Mouse (Mus musculus): Measurements from ENCODE around the gene Samd13. TPM values are rescaled to one million over a fixed set of nuclear protein-coding genes. Genes with fewer than 3 reads are reported as not detected.

Samd13 gene
- polyA plus RNA-seq, 1 experiment, result 0.23 TPM

DNA sequence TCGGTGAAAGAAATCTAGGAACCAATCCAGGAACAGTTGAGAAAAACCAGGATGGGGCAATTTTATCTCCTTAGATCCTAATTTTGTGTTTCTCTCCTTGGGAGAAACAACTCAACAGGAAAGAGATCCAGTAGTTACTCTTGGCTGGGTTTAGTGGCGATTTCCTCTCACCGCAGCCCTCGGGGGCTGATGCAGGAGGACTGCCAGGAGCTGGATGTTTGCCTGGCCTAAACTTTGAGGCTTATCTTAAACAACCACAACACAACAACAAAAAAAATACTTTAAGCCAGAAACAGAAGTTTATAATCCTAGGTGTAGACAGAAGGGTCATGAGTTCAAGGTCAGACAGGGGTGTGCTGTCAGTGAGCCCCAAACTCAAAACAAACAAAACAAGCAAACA, 73.6 kb downstream of the Samd13 start:
- DNase-seq (ENCODE audit: low spot score), result no peak

DNA sequence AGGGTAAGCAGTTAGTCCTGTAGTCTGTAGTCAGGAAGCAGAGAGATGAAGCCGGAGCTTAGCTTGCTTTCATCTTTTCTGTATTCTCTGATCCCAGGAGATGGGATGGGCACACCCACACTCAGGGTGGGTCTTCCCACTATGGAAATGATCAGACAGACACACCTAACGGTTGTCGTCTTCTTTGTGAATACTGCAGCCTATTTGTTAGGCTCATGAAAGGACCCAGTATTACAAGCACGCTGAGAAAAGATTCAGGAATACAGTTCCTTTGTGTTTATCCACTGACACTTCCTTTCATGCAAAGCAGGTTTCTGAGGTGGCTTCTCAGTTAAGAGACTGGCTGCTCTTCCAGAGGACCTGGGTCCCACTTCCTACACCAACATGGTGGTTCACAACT, 74.1 kb downstream of the Samd13 start:
- no peak for DNase-seq (ENCODE audit: low spot score)

DNA sequence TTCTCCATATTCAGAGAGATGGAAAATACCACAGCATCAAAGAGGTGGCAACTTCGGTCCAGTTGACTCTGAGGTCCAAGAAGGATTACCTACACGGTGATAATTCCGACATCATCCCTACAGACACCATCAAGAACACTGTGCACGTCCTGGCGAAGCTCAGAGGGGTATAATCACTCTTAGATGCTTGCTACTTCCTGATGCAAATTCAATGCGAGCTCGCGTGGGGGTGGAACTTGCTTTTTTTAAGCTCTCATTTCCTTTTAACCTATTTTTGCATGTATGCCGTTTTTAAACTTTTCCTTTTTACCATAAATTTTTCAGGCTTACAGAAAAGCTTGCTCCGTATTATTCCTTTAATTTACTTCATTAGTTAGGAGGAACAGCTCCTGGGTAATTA, 75.1 kb downstream of the Samd13 start:
- DNase-seq (ENCODE audit: low spot score), result no peak

DNA sequence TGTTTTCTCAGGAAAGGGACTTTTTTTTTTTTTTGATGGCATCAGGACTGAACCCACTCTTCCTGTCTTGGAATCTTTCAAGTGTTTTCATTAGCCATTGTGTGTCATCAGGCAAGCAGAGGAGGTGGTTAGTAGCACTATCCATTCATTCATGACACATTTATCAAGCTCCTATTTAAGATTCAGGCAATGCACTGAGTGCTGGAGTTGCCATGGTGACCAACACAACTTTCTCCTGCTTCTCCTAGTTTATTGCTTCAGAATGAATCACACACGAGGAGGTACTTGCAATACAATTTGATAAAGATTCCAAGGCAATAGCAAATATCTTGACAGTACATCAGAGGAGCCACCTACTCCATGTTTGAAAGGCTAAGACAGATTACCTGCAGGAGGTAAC, 78.0 kb downstream of the Samd13 start:
- no peak for DNase-seq (ENCODE audit: low spot score)

DNA sequence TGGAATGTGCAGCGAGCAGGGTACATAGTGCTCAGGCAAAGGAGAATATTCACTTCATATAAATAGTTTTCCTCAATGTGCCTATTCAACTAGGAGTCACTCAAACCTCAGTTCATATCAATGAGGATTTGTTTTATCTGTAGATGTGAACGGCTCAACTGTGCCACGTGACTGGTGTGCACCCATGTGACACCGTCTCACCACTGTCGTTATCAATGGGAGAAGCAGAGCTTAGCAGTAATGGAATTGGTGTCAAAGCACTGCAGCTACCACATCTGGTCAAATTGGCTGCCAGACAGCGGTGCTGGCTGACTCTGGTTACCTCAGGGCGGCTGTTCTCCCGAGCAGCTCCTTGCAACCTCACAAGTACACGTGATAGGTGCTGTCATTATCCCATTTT, 80.7 kb downstream of the Samd13 start:
- no peak for DNase-seq (ENCODE audit: low spot score)

DNA sequence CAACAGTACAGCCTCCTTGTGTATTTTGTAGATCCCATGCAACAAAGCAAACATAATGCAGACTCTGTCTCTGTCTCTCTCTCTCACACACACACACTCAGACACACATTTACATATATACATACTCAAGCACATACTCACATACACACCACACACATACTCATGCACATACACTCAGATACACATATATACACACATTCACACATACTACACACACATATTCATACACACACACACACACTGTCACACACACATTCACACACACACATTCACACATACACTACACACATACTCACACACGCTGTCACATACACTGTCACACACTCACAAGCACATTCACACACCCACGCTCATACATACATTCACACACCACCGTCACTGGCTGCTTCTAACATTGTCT, 82.9 kb downstream of the Samd13 start:
- DNase-seq (ENCODE audit: low spot score), result no peak

DNA sequence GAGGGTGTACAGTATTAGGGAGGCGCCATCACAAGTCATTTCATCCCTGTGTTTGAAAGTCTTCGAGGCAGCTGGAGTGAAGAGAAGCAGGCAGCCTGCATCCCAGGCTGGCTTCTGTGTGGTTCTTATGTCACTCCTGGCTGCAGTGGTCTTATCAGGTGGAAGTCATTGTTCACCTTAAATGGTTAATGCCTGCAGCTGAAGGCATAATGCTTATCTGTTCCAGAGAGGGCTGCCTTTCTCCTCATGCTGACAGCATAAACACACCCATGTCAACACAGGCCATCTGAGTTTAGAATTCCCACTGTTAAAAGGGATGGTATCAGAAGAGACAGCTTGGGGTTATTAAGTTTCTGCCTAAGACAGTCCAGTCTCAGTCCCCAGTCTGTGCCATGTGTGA, 84.2 kb downstream of the Samd13 start:
- DNase-seq (ENCODE audit: low spot score), result no peak

DNA sequence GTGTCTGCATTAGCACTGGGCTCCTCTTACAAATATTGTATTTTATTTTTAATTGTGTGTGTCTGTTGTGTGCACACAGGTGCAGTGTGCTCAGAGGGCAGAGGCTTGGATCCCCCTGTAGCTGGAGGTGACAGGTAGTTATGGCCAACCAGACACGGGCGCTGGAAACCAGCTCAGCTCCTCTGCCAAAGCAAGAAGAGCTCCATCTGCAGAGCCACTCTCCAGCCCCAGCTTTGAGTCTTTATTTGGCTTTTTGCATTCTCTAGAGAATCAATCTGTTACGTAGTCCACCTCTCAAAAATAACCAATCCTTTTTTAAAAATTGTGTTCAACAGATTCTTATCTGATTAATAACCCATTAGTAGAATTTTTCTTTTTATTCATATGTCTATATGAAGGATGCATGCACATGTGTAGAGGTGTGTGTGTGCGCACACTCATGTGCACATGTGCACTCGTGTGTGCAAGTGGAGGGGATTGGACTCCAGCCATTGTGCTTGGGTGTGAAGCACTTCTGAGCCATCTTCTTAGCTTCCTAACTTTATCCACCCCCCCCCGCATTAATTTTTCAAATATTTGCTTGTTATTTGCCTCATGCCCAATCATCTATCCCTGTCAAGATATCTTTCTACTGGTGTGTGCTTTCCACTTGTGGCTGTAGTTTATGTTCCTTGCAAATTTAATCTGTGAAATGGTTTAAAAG, 86.0 kb downstream of the Samd13 start:
- no peak for DNase-seq (ENCODE audit: low spot score)

DNA sequence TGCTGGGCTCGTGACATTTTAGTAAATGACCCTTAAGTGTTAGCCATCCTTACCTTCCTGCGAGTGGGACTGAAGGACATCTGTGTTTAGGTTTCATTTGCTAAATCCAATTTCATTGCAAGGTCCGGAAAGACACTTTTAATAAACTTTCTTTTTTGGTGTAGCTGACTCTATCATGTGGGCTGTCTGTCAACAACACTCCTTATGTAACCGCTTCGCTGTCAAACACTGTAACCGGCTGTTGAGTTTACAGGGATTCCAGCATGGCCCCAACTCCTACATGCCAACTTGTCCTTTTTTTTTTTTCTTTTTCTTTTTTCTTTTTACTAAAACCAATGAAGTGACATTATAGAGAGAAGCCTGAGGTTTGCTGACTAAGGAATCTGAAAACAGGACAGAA, 87.0 kb downstream of the Samd13 start:
- DNase-seq (ENCODE audit: low spot score), result no peak

DNA sequence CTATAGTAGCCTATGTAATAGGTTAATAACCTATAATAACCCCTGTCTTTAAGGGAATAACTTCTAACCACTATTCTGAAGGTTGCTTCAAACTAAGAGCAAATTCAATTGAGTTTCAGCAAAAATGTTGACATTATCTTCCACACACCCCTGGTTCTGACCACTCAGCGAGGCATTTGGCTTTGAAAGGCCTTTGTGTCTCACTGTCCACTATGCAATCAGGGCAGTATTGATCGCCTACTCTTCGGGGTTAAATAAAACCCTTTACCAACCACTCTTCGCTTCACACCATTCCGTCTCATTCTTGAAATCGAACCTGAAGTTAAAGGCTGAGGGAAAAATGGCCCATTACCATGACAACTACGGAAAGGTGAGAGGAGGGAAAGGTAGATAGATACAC, 88.5 kb downstream of the Samd13 start:
- DNase-seq (ENCODE audit: low spot score), result no peak

DNA sequence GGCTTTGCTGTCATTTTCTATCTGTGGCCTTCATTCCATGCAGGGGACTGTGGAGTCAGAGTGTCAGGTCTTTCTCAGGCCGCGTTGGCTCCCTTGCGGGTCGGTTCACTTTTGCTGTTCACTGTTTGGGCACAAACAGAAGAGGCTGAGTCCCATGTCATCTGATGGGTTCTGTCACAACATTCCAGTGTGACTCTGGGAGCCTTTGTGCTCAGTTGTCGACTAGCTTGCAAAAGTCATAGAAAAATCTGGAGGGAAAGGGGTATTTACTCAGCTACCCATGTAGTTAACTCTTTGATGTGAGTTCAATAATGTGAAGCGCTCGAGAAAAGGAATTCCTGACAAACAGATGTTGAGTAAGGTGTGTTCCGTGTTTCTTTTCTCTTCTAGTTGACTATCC, 89.0 kb downstream of the Samd13 start:
- no peak for DNase-seq (ENCODE audit: low spot score)

DNA sequence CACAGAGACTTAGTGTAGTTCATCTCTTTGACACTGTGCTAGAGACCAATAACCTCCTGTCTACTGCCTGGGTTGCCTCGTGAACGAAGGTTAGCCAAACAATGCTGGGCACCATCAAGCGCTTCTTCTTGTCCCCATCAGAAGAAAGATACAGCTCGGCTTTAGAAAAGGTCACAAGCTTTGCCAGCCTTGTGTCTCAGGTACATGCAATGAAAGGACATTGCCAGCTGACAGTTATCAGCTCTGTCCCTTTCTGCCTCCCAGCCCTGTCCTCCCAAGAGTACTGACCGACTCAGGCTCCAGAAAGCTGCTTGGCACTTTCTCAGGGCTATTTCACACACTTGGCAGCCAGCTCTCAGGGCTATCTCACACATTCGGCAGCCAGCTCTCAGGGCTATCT, 90.0 kb downstream of the Samd13 start:
- DNase-seq (ENCODE audit: low spot score), result no peak

Other genes with a start within 250 kb of the Samd13 start
- gene Ctbs, start 235.8 kb downstream of the Samd13 start, polyA plus RNA-seq (2012; rRNA removed), result 6.2 and 6.7 TPM in 2 replicates
- gene Spata1, start 185.8 kb downstream of the Samd13 start, polyA plus RNA-seq (2012; rRNA removed), result 3.8 and 5.2 TPM in 2 replicates
- gene Gng5, start 185.8 kb downstream of the Samd13 start, polyA plus RNA-seq (2012; rRNA removed), result 275 and 321 TPM in 2 replicates
- 30.6 and 32.6 TPM in 2 replicates for gene Rpf1, start 164.2 kb downstream of the Samd13 start, polyA plus RNA-seq (2012; rRNA removed)
- not detected in 2 replicates for gene Uox, start 115.2 kb downstream of the Samd13 start, polyA plus RNA-seq (2012; rRNA removed)
- not detected in 2 replicates for gene Dnase2b, start 70.0 kb downstream of the Samd13 start, polyA plus RNA-seq (2012; rRNA removed)
- gene 4930503B20Rik, start 34.3 kb downstream of the Samd13 start, polyA plus RNA-seq (2012; rRNA removed), result 0.17 TPM in 1 of 2 replicates, not detected in the other
- 82.5 and 105 TPM in 2 replicates for gene Prkacb, start 127.4 kb upstream of the Samd13 start, polyA plus RNA-seq (2012; rRNA removed)
- 17.1 and 24.7 TPM in 2 replicates for gene Ttll7, start 166.8 kb upstream of the Samd13 start, polyA plus RNA-seq (2012; rRNA removed)